Mouse (Mus musculus): ENCODE data around the gene Map3k14.

- TF ChIP-seq CTCF (IDR thresholded peaks at IDR 0.05; ENCODE audit: low read depth, low read length) (no peak), GATA1 (IDR thresholded peaks at IDR 0.05; ENCODE audit: borderline replicate concordance, low read length) (no peak), POLR2AphosphoS5 (IDR thresholded peaks at IDR 0.05; ENCODE audit: insufficient replicate concordance, low read depth, low read length) (no peak)
Observed at GRCm38 (mm10) chr11:103213712-103214111, 53.6 kb downstream of the Map3k14 start.
